Mouse (Mus musculus): ENCODE measurements around the gene Olfr122. TPM values are rescaled to one million over a fixed set of nuclear protein-coding genes. Genes with fewer than 3 reads are reported as not detected.

Olfr122 gene
- polyA plus RNA-seq (2012; rRNA removed), result not detected in 2 replicates

DNA sequence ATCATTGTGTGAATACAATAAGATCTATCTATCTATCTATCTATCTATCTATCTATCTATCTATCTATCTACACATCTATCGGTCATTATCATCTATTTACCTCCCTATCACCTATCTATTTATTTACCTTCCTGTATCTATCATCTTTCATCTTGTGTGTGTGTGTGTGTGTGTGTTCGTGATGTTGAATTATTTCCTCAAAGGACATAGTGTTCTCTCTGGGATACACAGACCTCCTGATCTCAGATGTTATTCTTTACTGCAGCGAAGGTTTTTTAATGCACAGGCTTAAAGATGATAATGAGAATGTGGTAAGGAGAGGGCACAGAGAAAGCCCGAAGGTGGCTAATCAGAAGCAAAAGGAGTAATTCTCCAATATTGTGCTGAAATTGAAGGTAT is at the start of gene Olfr122:
Olfr122 (plus strand) TSS at position 301 of the 400 bp plus-strand sequence.
- H3K27me3 ChIP-seq (ENCODE audit: control insufficient read depth, insufficient read depth, low read length), result no peaks in the 10 kb centered on the region
- H3K36me3 ChIP-seq (ENCODE audit: control insufficient read depth, insufficient read depth, low read length), result no peaks in the 10 kb centered on the region
- no peak within 1 kb of the TSS for H3K4me3 ChIP-seq (ENCODE audit: control insufficient read depth, low read depth, low read length)
- no peak within 1 kb of the TSS for H3K27ac ChIP-seq (ENCODE audit: control insufficient read depth, insufficient read depth, low read depth, low read length)
- no peak for TF ChIP-seq POLR2A (IDR thresholded peaks at IDR 0.05; ENCODE audit: control insufficient read depth, low read depth, low read length)
- TF ChIP-seq CTCF (IDR thresholded peaks at IDR 0.05; ENCODE audit: control insufficient read depth, insufficient read depth, insufficient replicate concordance, low read depth, low read length), result no peak
- H3K4me1 ChIP-seq (ENCODE audit: control insufficient read depth, insufficient read depth, low read length), result no peaks in the 10 kb centered on the region

DNA sequence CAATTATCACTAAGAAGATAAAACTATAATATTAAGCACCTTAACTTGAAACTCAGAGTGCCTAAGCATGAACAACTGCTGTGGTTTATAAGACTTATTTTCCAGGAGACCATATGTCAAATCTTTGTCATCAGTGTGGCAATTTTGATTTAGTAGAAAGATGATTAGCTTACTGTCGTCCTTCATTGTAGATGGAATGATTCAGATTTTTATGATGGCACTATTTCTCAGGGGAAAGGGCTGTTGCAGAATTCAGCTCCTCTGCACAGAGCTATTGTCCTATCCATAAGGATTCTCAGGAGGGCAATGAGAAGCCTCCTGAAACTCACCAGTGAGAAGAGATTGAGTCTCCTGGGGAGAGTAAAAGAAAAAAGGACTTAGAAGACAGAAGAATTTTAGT is 46.9 kb upstream of the Olfr122 start, which contains the start of gene Olfr120:
Olfr120 (plus strand) TSS at position 301 of the 400 bp plus-strand sequence.
- H3K4me1 ChIP-seq (ENCODE audit: control insufficient read depth, insufficient read depth, low read length), result no peaks in the 10 kb centered on the region
- no peak for TF ChIP-seq POLR2A (IDR thresholded peaks at IDR 0.05; ENCODE audit: control insufficient read depth, low read depth, low read length)
- no peak for TF ChIP-seq CTCF (IDR thresholded peaks at IDR 0.05; ENCODE audit: control insufficient read depth, insufficient read depth, insufficient replicate concordance, low read depth, low read length)
- no peak within 1 kb of the TSS for H3K27ac ChIP-seq (ENCODE audit: control insufficient read depth, insufficient read depth, low read depth, low read length)
- H3K4me3 ChIP-seq (ENCODE audit: control insufficient read depth, low read depth, low read length), result no peak within 1 kb of the TSS
- H3K36me3 ChIP-seq (ENCODE audit: control insufficient read depth, insufficient read depth, low read length), result no peaks in the 10 kb centered on the region
- H3K27me3 ChIP-seq (ENCODE audit: control insufficient read depth, insufficient read depth, low read length), result no peaks in the 10 kb centered on the region

DNA sequence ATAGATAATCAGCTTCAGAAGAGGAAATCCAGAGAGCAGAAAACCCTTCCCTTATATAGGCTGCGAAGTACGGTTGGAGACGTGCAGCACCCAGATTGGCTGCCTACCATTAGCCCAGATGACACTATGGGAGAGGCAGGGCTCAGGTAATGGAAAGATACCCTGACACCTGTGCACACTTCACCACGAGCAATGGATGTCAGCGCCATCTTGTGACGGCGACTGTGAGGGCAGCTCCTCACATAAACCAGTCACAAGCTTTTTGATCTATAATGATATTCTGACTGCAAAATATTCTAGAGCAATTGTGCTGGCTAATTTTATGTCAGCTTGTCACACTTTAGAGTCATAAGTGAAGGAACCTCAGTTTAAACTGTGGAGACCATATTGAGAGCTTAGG is 30.3 kb upstream of the Olfr122 start:
- H3K27ac ChIP-seq (ENCODE audit: control insufficient read depth, insufficient read depth, low read depth, low read length), result no peak overlapping the region

DNA sequence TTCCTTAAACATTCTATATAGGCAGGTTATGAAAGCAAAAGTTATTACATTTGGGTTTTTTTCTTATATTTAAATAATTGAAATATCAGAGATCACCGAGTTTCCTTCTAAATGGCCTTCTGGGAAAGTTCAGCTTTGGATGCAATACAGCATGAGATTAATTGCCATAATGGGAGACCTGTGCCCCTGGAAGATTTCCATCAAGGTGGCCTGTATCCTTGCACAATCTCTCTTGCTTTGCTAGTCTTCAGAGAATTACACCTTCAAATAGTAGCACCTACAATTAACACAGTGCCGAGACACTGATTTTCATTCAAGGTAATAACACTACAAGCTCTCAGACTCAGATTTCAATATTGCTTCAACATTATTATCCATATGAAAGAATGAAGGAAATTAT is 24.8 kb downstream of the Olfr122 start, which contains the start of gene Olfr123:
Olfr123 (plus strand) TSS at position 301 of the 400 bp plus-strand sequence.
- H3K27me3 ChIP-seq (ENCODE audit: control insufficient read depth, insufficient read depth, low read length), result no peaks in the 10 kb centered on the region
- H3K27ac ChIP-seq (ENCODE audit: control insufficient read depth, insufficient read depth, low read depth, low read length), result no peak within 1 kb of the TSS
- H3K4me1 ChIP-seq (ENCODE audit: control insufficient read depth, insufficient read depth, low read length), result no peaks in the 10 kb centered on the region
- no peak within 1 kb of the TSS for H3K4me3 ChIP-seq (ENCODE audit: control insufficient read depth, low read depth, low read length)
- no peaks in the 10 kb centered on the region for H3K36me3 ChIP-seq (ENCODE audit: control insufficient read depth, insufficient read depth, low read length)
- TF ChIP-seq CTCF (IDR thresholded peaks at IDR 0.05; ENCODE audit: control insufficient read depth, insufficient read depth, insufficient replicate concordance, low read depth, low read length), result no peak
- no peak for TF ChIP-seq POLR2A (IDR thresholded peaks at IDR 0.05; ENCODE audit: control insufficient read depth, low read depth, low read length)

More for the DNA sequence above, 30.3 kb upstream of the Olfr122 start:
- Histone ChIP-seq H3K4me1 (ENCODE audit: control insufficient read depth, insufficient read depth, low read length) (no peaks in the 10 kb centered on the region), H3K27me3 (ENCODE audit: control insufficient read depth, insufficient read depth, low read length) (no peaks in the 10 kb centered on the region), H3K4me3 (ENCODE audit: control insufficient read depth, low read depth, low read length) (no peak overlapping the region), H3K36me3 (ENCODE audit: control insufficient read depth, insufficient read depth, low read length) (no peaks in the 10 kb centered on the region)
- TF ChIP-seq POLR2A (IDR thresholded peaks at IDR 0.05; ENCODE audit: control insufficient read depth, low read depth, low read length) (no peak), CTCF (IDR thresholded peaks at IDR 0.05; ENCODE audit: control insufficient read depth, insufficient read depth, insufficient replicate concordance, low read depth, low read length) (no peak)

DNA sequence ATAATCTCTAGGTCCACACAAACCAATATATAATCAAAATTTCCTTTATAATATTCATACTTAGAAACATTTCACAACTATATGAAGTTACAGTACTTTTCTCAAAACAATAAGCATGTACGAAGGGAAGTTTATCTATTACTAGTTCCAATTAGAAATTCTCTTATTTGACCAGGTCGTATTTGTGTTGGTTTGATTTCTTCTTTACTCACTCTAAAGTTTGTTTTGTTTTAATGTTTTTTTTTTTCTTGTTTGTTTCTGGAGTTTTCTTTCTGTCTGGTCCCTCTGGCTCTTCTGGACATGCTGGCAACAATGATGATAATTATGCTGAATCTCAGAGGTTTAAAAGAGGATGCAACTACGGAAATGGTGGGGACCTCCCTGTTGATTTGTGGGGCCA is 31.2 kb downstream of the Olfr122 start, which contains the start of gene Olfr124:
Olfr124 (plus strand) TSS at position 301 of the 400 bp plus-strand sequence.
- H3K27ac ChIP-seq (ENCODE audit: control insufficient read depth, insufficient read depth, low read depth, low read length), result no peak within 1 kb of the TSS
- no peaks in the 10 kb centered on the region for H3K4me1 ChIP-seq (ENCODE audit: control insufficient read depth, insufficient read depth, low read length)
- TF ChIP-seq CTCF (IDR thresholded peaks at IDR 0.05; ENCODE audit: control insufficient read depth, insufficient read depth, insufficient replicate concordance, low read depth, low read length) (no peak), POLR2A (IDR thresholded peaks at IDR 0.05; ENCODE audit: control insufficient read depth, low read depth, low read length) (no peak)
- no peaks in the 10 kb centered on the region for H3K36me3 ChIP-seq (ENCODE audit: control insufficient read depth, insufficient read depth, low read length)
- no peaks in the 10 kb centered on the region for H3K27me3 ChIP-seq (ENCODE audit: control insufficient read depth, insufficient read depth, low read length)
- H3K4me3 ChIP-seq (ENCODE audit: control insufficient read depth, low read depth, low read length), result no peak within 1 kb of the TSS

Other genes with a start within 250 kb of the Olfr122 start
- 19.3 and 26.9 TPM in 2 replicates for gene Olfr112, start 199.2 kb upstream of the Olfr122 start, polyA plus RNA-seq (2012; rRNA removed)
- not detected in 2 replicates for gene Olfr113, start 190.9 kb upstream of the Olfr122 start, polyA plus RNA-seq (2012; rRNA removed)
- gene Olfr114, start 175.9 kb upstream of the Olfr122 start, polyA plus RNA-seq (2012; rRNA removed), result not detected in 2 replicates
- gene Olfr115, start 141.5 kb upstream of the Olfr122 start, polyA plus RNA-seq (2012; rRNA removed), result 0.11 TPM in 1 of 2 replicates, not detected in the other
- gene Olfr116, start 141.4 kb upstream of the Olfr122 start, polyA plus RNA-seq (2012; rRNA removed), result 0.11 TPM in 1 of 2 replicates, not detected in the other
- not detected in 2 replicates for gene Olfr117, start 104.8 kb upstream of the Olfr122 start, polyA plus RNA-seq (2012; rRNA removed)
- gene Olfr118, start 101.6 kb upstream of the Olfr122 start, polyA plus RNA-seq (2012; rRNA removed), result not detected in 2 replicates
- not detected in 2 replicates for gene Olfr119, start 72.0 kb upstream of the Olfr122 start, polyA plus RNA-seq (2012; rRNA removed)
- gene Olfr120, start 46.8 kb upstream of the Olfr122 start, polyA plus RNA-seq (2012; rRNA removed), result not detected in 2 replicates
- not detected in 2 replicates for gene Olfr121, start 19.8 kb upstream of the Olfr122 start, polyA plus RNA-seq (2012; rRNA removed)
- gene Olfr123, start 24.9 kb downstream of the Olfr122 start, polyA plus RNA-seq (2012; rRNA removed), result 0.15 TPM in 1 of 2 replicates, not detected in the other
- gene Olfr124, start 31.3 kb downstream of the Olfr122 start, polyA plus RNA-seq (2012; rRNA removed), result not detected in 2 replicates
- gene Olfr125, start 64.3 kb downstream of the Olfr122 start, polyA plus RNA-seq (2012; rRNA removed), result not detected in 2 replicates
- gene Olfr126, start 78.9 kb downstream of the Olfr122 start, polyA plus RNA-seq (2012; rRNA removed), result 0.47 and 0.96 TPM in 2 replicates
- gene Olfr127, start 131.8 kb downstream of the Olfr122 start, polyA plus RNA-seq (2012; rRNA removed), result 1.9 and 2.9 TPM in 2 replicates
- gene Olfr128, start 151.9 kb downstream of the Olfr122 start, polyA plus RNA-seq (2012; rRNA removed), result 3.7 and 5.5 TPM in 2 replicates
- gene Olfr761, start 184.5 kb downstream of the Olfr122 start, polyA plus RNA-seq (2012; rRNA removed), result 0.75 and 1.3 TPM in 2 replicates

All from testis, adult 2 months (tissue).